8 mouse cellular contexts compared by ENCODE assay signal in genomic region chr17:13700131-13701016, GRCm38 (mm10). TPM values are rescaled to one million over a fixed set of nuclear protein-coding genes. Genes with fewer than 3 reads are reported as not detected.
DNase-seq lines count a peak whose midpoint lies in the region; ATAC-seq lines count a peak whose summit lies in the region.

No protein-coding gene starts in this region.

- H3K9ac ChIP-seq in lung, embryonic 16.5 days (ENCODE audit: low read length): peak overlapping the region; percentile 59
- H3K9ac ChIP-seq in stomach, embryonic 14.5 days (replicated peaks; ENCODE audit: low read depth, low read length): no peak overlapping the region

- no peaks in the 10 kb centered on the region for H3K36me3 ChIP-seq in lung, embryonic 16.5 days (ENCODE audit: control insufficient read depth, insufficient read depth, low read length)
- no peaks in the 10 kb centered on the region for H3K36me3 ChIP-seq in stomach, embryonic 14.5 days (ENCODE audit: control insufficient read depth, insufficient read depth, low read length)

- H3K27me3 ChIP-seq in lung, embryonic 16.5 days (ENCODE audit: control insufficient read depth, insufficient read depth, low read depth, low read length): no peaks in the 10 kb centered on the region
- no peaks in the 10 kb centered on the region for H3K27me3 ChIP-seq in stomach, embryonic 14.5 days (ENCODE audit: control insufficient read depth, insufficient read depth, low read length)

- H3K4me1 ChIP-seq in lung, embryonic 16.5 days (replicated peaks; ENCODE audit: control insufficient read depth, insufficient read depth, low read length): peaks cover 36% of the 10 kb centered on the region
- peaks cover 18% of the 10 kb centered on the region; the same call in 1 of the 2 replicates for H3K4me1 ChIP-seq in stomach, embryonic 14.5 days (ENCODE audit: control insufficient read depth, insufficient read depth, low read length)

- H3K9me3 ChIP-seq in lung, embryonic 16.5 days (ENCODE audit: control insufficient read depth, low read length): no peaks in the 10 kb centered on the region
- no peaks in the 10 kb centered on the region for H3K9me3 ChIP-seq in stomach, embryonic 14.5 days (ENCODE audit: control insufficient read depth, low read depth, low read length)

- ATAC-seq in lung, embryonic 16.5 days (ENCODE audit: low read depth): peak; percentile 89
- peak; percentile 83 for ATAC-seq in stomach, embryonic 14.5 days (ENCODE audit: insufficient number of reproducible peaks, insufficient read depth, low FRiP score, low read depth)
- ATAC-seq in megakaryocyte progenitor cell, adult 5-6 weeks (replicated peaks; ENCODE audit: poor library complexity): no peak

- H3K4me2 ChIP-seq in lung, embryonic 16.5 days (ENCODE audit: low read depth, low read length): peak overlapping the region; percentile 9; the same call in 1 of the 2 replicates
- H3K4me2 ChIP-seq in stomach, embryonic 14.5 days (replicated peaks; ENCODE audit: low read depth, low read length): no peak overlapping the region

- no peak overlapping the region for H3K4me3 ChIP-seq in lung, embryonic 16.5 days (ENCODE audit: low read length)
- no peak overlapping the region for H3K4me3 ChIP-seq in stomach, embryonic 14.5 days (ENCODE audit: low read depth, low read length)

- DNase-seq in ES-CJ7 (ENCODE audit: low read depth, low spot score): peak; percentile 80
- DNase-seq in embryo, embryonic 11 days: peak; percentile 85
- peak; percentile 64 to 70 for DNase-seq in heart, adult 9 months (ENCODE audit: low spot score in 2 of 2)
- DNase-seq in kidney, adult 8-10 months: peak; percentile 63 to 82
- no peak for DNase-seq in right cerebral cortex, adult 2 months (ENCODE audit: low spot score in 2 of 2)

- peak overlapping the region; percentile 89 for H3K27ac ChIP-seq in lung, embryonic 16.5 days (ENCODE audit: low read length)
- H3K27ac ChIP-seq in stomach, embryonic 14.5 days (ENCODE audit: low read length): peak overlapping the region; percentile 74; the same call in 1 of the 2 replicates

- 12% methylated on average over 4 of the region's 4 CpGs for WGBS in lung, embryonic 16.5 days
- WGBS in stomach, embryonic 14.5 days: 15% methylated on average over 4 of the region's 4 CpGs

RNA-seq across cellular contexts. Expression of gene Afdn, which starts 60.0 kb away (rescaled TPM):
- polyA plus RNA-seq in lung, embryonic 16.5 days (2015; fragmentation: Nextera tagmentation; extraction: Ambion mirVana): 77.3 and 92.6 TPM in 2 replicates
- polyA plus RNA-seq in stomach, embryonic 14.5 days (2014; fragmentation: Nextera tagmentation; extraction: Ambion mirVana): 84.6 and 99.3 TPM in 2 replicates
- total RNA-seq in megakaryocyte progenitor cell, adult 5-6 weeks (2015): 2.5 and 3.7 TPM in 2 replicates
- total RNA-seq in megakaryocyte progenitor cell, adult 5-6 weeks (2017): 2.6 and 5.6 TPM in 2 replicates

Comparison
In these comparisons a context has a peak if more than half of its experiments do, and no peak if none do; other contexts are left out.
1. DNase-seq: peak in ES-CJ7 (single experiment), embryo, embryonic 11 days (single experiment), heart, adult 9 months (2 of 2) and kidney, adult 8-10 months (2 of 2); none in right cerebral cortex, adult 2 months (0 of 2).